Mouse (Mus musculus) megakaryocyte, adult 5-6 weeks (primary cell): ENCODE measurements around the gene Fbln1. TPM values are rescaled to one million over a fixed set of nuclear protein-coding genes. Genes with fewer than 3 reads are reported as not detected.

Source experiments
- ATAC-seq: 2 replicates; pipeline ENCODE4 v1.8.0; 2016; ENCODE audit warnings: mild to moderate bottlenecking, inconsistent platforms; ENCODE audit not compliant: poor library complexity, severe bottlenecking
- total RNA-seq, 2 experiments: library from RNA; stranded (forward) in 1 of 2; stranded (reverse) in 1 of 2; fragments of 153-499, 151-499 nt in 1 of 2; fragments of 221-1000, 200-1000 nt in 1 of 2; gene quantifications; 2 replicates each; pipeline versions ENCODE4 v1.2.3 to v1.2.4; 2015 to 2017

The Fbln1 gene
- total RNA-seq, 2 experiments from 2014 or later, result 0.07 TPM; not detected in 1

- no peak for ATAC-seq
These were observed 27.5 kb downstream of the Fbln1 start for GRCm38 (mm10) chr15:85233251-85233611.

- ATAC-seq, result no peak
These were observed 27.9 kb downstream of the Fbln1 start for GRCm38 (mm10) chr15:85233690-85234089.

- ATAC-seq, result no peak
These were observed 33.3 kb downstream of the Fbln1 start for GRCm38 (mm10) chr15:85238821-85239745.

- ATAC-seq, result no peak
These were observed 34.3 kb downstream of the Fbln1 start for GRCm38 (mm10) chr15:85240086-85240485.

- no peak for ATAC-seq
These were observed 36.1 kb downstream of the Fbln1 start for GRCm38 (mm10) chr15:85241856-85242255.

GRCm38 (mm10) chr15:85244414-85245161, 38.8 kb downstream of the Fbln1 start:
- no peak for ATAC-seq

- ATAC-seq, result no peak
These were observed 39.7 kb downstream of the Fbln1 start for GRCm38 (mm10) chr15:85245241-85246010.

GRCm38 (mm10) chr15:85246016-85246415, 40.3 kb downstream of the Fbln1 start:
- ATAC-seq, result no peak

GRCm38 (mm10) chr15:85246936-85247335, 41.2 kb downstream of the Fbln1 start:
- no peak for ATAC-seq

GRCm38 (mm10) chr15:85248311-85248710, 42.6 kb downstream of the Fbln1 start:
- no peak for ATAC-seq

GRCm38 (mm10) chr15:85249252-85249651, 43.5 kb downstream of the Fbln1 start:
- ATAC-seq, result no peak

- peak; percentile 84 for ATAC-seq
These were observed 44.7 kb downstream of the Fbln1 start for GRCm38 (mm10) chr15:85250436-85250835.

GRCm38 (mm10) chr15:85252476-85252875, 46.7 kb downstream of the Fbln1 start:
- ATAC-seq, result no peak

- peak; percentile 71 for ATAC-seq
These were observed 52.2 kb downstream of the Fbln1 start for GRCm38 (mm10) chr15:85257775-85258429.

GRCm38 (mm10) chr15:85262805-85263204, 57.1 kb downstream of the Fbln1 start:
- no peak for ATAC-seq

- peak; percentile 66 for ATAC-seq
These were observed 61.1 kb downstream of the Fbln1 start for GRCm38 (mm10) chr15:85266729-85267434.

GRCm38 (mm10) chr15:85267891-85268290, 62.1 kb downstream of the Fbln1 start:
- ATAC-seq, result no peak

- no peak for ATAC-seq
These were observed 67.2 kb downstream of the Fbln1 start for GRCm38 (mm10) chr15:85272988-85273387.

- ATAC-seq, result no peak
These were observed 71.5 kb downstream of the Fbln1 start for GRCm38 (mm10) chr15:85277221-85277620.

- no peak for ATAC-seq
These were observed 73.2 kb downstream of the Fbln1 start for GRCm38 (mm10) chr15:85278986-85279385.
